12 mouse cellular contexts compared by ENCODE assay signal in genomic region chr10:77158948-77159347, GRCm38 (mm10). TPM values are rescaled to one million over a fixed set of nuclear protein-coding genes. Genes with fewer than 3 reads are reported as not detected.
DNase-seq lines count a peak whose midpoint lies in the region; ATAC-seq lines count a peak whose summit lies in the region.
"Had no signal": no experiment of that assay in that cellular context is flagged by ENCODE, and none has a peak within 500 bp of the region (broad histone marks: within the 10 kb centered on the region; RNA-seq: fewer than 3 reads in every experiment).

No protein-coding gene starts in this region.

- no peak for DNase-seq in heart, postnatal 36 days
- DNase-seq in midbrain, embryonic 10.5 days (ENCODE audit: low spot score) = no peak
- DNase-seq in left cerebral cortex, adult 9 months (ENCODE audit: low spot score in 2 of 2) = no peak
- DNase-seq in spleen, postnatal 36 days (ENCODE audit: low spot score in 2 of 2) = no peak
- DNase-seq: retina, postnatal 1 day had no signal

- intact Hi-C loops in heart, postnatal 36 days (cut with DNase I) = no loop called here

- H3K27me3 ChIP-seq in heart, embryonic 11.5 days (ENCODE audit: control insufficient read depth, insufficient read depth, low read length) = no peaks in the 10 kb centered on the region
- H3K27me3 ChIP-seq in midbrain, embryonic 10.5 days (ENCODE audit: low read depth, poor library complexity, severe bottlenecking) = no peaks in the 10 kb centered on the region
- H3K27me3 ChIP-seq in midbrain, embryonic 13.5 days = no peaks in the 10 kb centered on the region
- H3K27me3 ChIP-seq in intestine, embryonic 15.5 days (replicated peaks) = no peaks in the 10 kb centered on the region
- H3K27me3 ChIP-seq: hindbrain, embryonic 12.5 days had no signal

- H3K36me3 ChIP-seq in heart, embryonic 11.5 days (ENCODE audit: control insufficient read depth, insufficient read depth, low read length) = no peaks in the 10 kb centered on the region; the same call in 1 of the 2 replicates
- H3K36me3 ChIP-seq in midbrain, embryonic 10.5 days = peaks cover 10% of the 10 kb centered on the region; the same call in 1 of the 2 replicates
- H3K36me3 ChIP-seq in midbrain, embryonic 13.5 days = no peaks in the 10 kb centered on the region
- no peaks in the 10 kb centered on the region for H3K36me3 ChIP-seq in intestine, embryonic 15.5 days
- H3K36me3 ChIP-seq: hindbrain, embryonic 12.5 days had no signal

- H3K9me3 ChIP-seq in heart, embryonic 11.5 days (replicated peaks; ENCODE audit: control insufficient read depth, low read length) = no peaks in the 10 kb centered on the region
- no peaks in the 10 kb centered on the region for H3K9me3 ChIP-seq in midbrain, embryonic 10.5 days (replicated peaks)
- no peaks in the 10 kb centered on the region for H3K9me3 ChIP-seq in midbrain, embryonic 13.5 days
- H3K9me3 ChIP-seq in intestine, embryonic 15.5 days = no peaks in the 10 kb centered on the region
- H3K9me3 ChIP-seq: hindbrain, embryonic 12.5 days had no signal

- H3K4me3 ChIP-seq in heart, embryonic 11.5 days (ENCODE audit: low read depth, low read length) = 0 out of 2 replicates have a peak overlapping the region, but pooled peaks have one; percentile 3
- H3K4me3 ChIP-seq in midbrain, embryonic 10.5 days = no peak overlapping the region
- H3K4me3 ChIP-seq in midbrain, embryonic 13.5 days (replicated peaks) = no peak overlapping the region
- H3K4me3 ChIP-seq in intestine, embryonic 15.5 days (replicated peaks) = no peak overlapping the region
- H3K4me3 ChIP-seq: hindbrain, embryonic 12.5 days; left cerebral cortex, adult 2 months had no signal

- H3K4me2 ChIP-seq in heart, embryonic 11.5 days = peak overlapping the region; percentile 53
- no peak overlapping the region for H3K4me2 ChIP-seq in midbrain, embryonic 13.5 days (replicated peaks)
- no peak overlapping the region for H3K4me2 ChIP-seq in intestine, embryonic 15.5 days (replicated peaks)
- H3K4me2 ChIP-seq: hindbrain, embryonic 12.5 days had no signal

- H3K9ac ChIP-seq in heart, embryonic 11.5 days (ENCODE audit: low read depth, low read length) = peak overlapping the region; percentile 52; the same call in 1 of the 2 replicates
- H3K9ac ChIP-seq in midbrain, embryonic 13.5 days (replicated peaks) = no peak overlapping the region
- no peak overlapping the region for H3K9ac ChIP-seq in intestine, embryonic 15.5 days
- H3K9ac ChIP-seq: hindbrain, embryonic 12.5 days had no signal

- H3K4me1 ChIP-seq in heart, embryonic 11.5 days (ENCODE audit: control insufficient read depth, insufficient read depth, low read length) = peaks cover 83% of the 10 kb centered on the region
- H3K4me1 ChIP-seq in midbrain, embryonic 10.5 days = peaks cover 87% of the 10 kb centered on the region
- peaks cover 28% of the 10 kb centered on the region for H3K4me1 ChIP-seq in midbrain, embryonic 13.5 days (replicated peaks)
- peaks cover 23% of the 10 kb centered on the region for H3K4me1 ChIP-seq in intestine, embryonic 15.5 days (replicated peaks)

- ATAC-seq in heart, embryonic 11.5 days (replicated peaks; ENCODE audit: insufficient number of reproducible peaks, low FRiP score, low TSS enrichment) = peak; percentile 72
- ATAC-seq in midbrain, embryonic 13.5 days = no peak
- peak; percentile 67; the same call in 1 of the 2 replicates for ATAC-seq in intestine, embryonic 15.5 days
- peak; percentile 32 for ATAC-seq in megakaryocyte-erythroid progenitor cell, adult 5-6 weeks (replicated peaks; ENCODE audit: low FRiP score, low TSS enrichment, poor library complexity, severe bottlenecking)
- ATAC-seq: lung, postnatal 0 days had no signal

- H3K27ac ChIP-seq in heart, embryonic 11.5 days (ENCODE audit: low read depth, low read length) = peak overlapping the region; percentile 91
- H3K27ac ChIP-seq in midbrain, embryonic 10.5 days (replicated peaks) = peak overlapping the region; percentile 57; the same call in 1 of the 2 replicates
- no peak overlapping the region for H3K27ac ChIP-seq in midbrain, embryonic 13.5 days
- H3K27ac ChIP-seq in intestine, embryonic 15.5 days = no peak overlapping the region
- H3K27ac ChIP-seq: hindbrain, embryonic 12.5 days; left cerebral cortex, adult 2 months had no signal

- 17% methylated on average over 3 of the region's 3 CpGs for WGBS in heart, embryonic 11.5 days (ENCODE audit: insufficient replicate concordance)
- WGBS in midbrain, embryonic 10.5 days = 71% methylated on average over 3 of the region's 3 CpGs
- WGBS in midbrain, embryonic 13.5 days = 65% methylated on average over 3 of the region's 3 CpGs
- 46% methylated on average over 3 of the region's 3 CpGs for WGBS in intestine, embryonic 15.5 days

RNA-seq across cellular contexts. Expression of gene Col18a1, which starts 7.4 kb away (rescaled TPM):
- polyA plus RNA-seq in heart, embryonic 11.5 days (2014; fragmentation: Nextera tagmentation; extraction: Ambion mirVana) = 113 and 164 TPM in 2 replicates
- 10 to 100 TPM; 11.4 to 12.0 TPM for total RNA-seq in heart, postnatal 36 days (2021)
- 146 and 155 TPM in 2 replicates for polyA plus RNA-seq in midbrain, embryonic 10.5 days (2016; fragmentation: Nextera tagmentation; extraction: Ambion mirVana)
- polyA plus RNA-seq in midbrain, embryonic 13.5 days (2015; fragmentation: Nextera tagmentation; extraction: Ambion mirVana) = 32.8 and 39.6 TPM in 2 replicates
- polyA plus RNA-seq in intestine, embryonic 15.5 days (2015; fragmentation: Nextera tagmentation; extraction: Ambion mirVana) = 59.5 and 59.7 TPM in 2 replicates
- total RNA-seq in megakaryocyte-erythroid progenitor cell, adult 5-6 weeks (2014; fragmentation: Nextera tagmentation) = 0.37 TPM in 1 of 2 replicates, not detected in the other
- total RNA-seq in megakaryocyte-erythroid progenitor cell, adult 5-6 weeks (2017) = 0.15 TPM in 1 of 2 replicates, not detected in the other

Comparison
In these comparisons a context has a peak if more than half of its experiments do, and no peak if none do; other contexts are left out.
1. H3K27ac ChIP-seq: peak in heart, embryonic 11.5 days (single experiment) and midbrain, embryonic 10.5 days (single experiment); none in midbrain, embryonic 13.5 days (single experiment) and intestine, embryonic 15.5 days (single experiment).